Mouse (Mus musculus) bone marrow, adult 2 months (tissue): ENCODE data around the gene Ssr4.

Experiments
- CTCF ChIP-seq: fragments of 200-500 bp; IDR thresholded peaks from 2 replicates; pipeline ENCODE4 v1.5.1; 2011; ENCODE audit warnings: low read length, control low read depth; ENCODE audit not compliant: control insufficient read depth, insufficient read depth
- POLR2A ChIP-seq: fragments of 200-500 bp; IDR thresholded peaks from 2 replicates; pipeline ENCODE4 v1.6.1; 2011; ENCODE audit warnings: low read depth, mild to moderate bottlenecking, control low read depth, low read length, borderline replicate concordance; ENCODE audit not compliant: control insufficient read depth

DNA sequence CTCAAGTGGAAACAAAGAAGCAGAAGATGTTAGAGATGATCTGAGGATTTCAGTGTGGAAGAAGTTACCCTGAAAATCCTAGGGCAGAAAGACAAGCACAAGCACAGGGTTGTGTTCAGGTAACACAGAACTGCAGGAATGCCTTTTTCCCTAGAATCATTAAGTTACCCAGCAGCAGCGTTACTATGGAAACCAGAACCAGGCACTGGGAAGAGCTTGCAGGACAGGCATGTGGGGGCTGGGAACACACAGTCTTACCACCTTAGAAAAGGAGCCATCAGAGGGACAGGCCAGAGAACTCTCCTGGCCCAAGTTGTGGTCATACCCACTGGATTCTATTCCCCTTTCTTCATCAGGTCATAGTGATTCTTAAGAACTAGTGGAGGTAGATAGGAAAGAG, 19.0 kb downstream of the Ssr4 start:
- no peak for TF ChIP-seq POLR2A
- TF ChIP-seq CTCF, result no peak
